Mouse (Mus musculus): Measurements from ENCODE around the gene Txndc17.

Gene Txndc17

DNA sequence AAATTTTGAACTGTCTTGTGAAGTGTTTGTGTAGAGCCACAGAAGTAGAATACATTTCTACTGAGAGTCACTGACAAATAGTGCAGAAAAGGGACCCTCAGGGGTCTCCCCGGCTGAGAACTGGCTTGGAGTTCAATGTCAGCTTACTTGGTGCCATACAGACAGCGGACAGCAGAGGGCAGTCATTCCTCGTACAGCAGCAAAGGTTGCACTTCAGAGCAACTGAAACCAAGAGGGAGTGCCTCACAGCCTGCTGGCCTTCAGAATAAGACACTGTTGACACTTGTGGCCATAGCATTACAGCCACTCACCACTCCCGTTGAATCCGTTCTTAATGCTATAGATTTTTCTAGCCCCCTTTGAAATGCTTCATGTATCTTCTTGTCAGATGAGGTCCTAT is 17.5 kb downstream of the Txndc17 start:
- peak; percentile 88 for DNase-seq

DNA sequence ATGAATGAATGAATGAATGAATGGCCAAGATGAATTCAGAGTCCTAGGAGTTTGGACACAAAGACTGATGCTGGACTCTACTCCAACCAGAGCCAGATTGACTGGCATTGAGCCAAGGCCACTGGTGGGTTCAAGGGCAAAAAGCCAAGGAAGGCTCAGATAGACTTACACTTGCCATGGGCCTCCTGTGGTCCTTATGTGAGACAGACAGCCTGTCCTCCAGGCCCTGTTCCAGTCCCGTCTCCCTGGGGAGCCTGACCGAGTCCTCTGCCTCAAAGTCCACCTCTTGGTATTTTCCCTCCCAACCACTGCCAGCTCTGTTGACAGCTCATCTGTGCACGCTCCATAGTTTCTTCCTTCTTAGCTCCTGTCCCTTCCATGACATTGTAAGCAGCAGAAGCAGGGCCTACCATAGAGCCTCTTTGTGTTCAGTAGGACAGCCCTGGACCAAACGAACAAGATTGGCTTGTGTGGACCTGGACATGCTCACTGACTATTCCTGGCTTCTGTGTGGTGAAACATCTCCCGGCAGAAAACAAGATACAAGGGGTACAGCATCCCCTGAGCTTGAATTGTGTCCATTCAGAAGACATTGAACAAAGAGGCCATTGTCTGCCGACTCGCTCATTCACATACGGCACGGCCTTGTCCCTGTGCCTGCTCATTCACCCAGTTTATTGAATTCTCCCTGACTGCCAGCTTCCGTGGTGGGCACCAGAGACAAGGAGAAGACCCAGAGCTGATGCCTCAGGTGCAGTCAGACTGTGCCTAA is 18.9 kb downstream of the Txndc17 start:
- no peak for DNase-seq

GRCm38 (mm10) chr11:72226901-72227300 is 19.6 kb downstream of the Txndc17 start:
- DNase-seq = no peak

DNA sequence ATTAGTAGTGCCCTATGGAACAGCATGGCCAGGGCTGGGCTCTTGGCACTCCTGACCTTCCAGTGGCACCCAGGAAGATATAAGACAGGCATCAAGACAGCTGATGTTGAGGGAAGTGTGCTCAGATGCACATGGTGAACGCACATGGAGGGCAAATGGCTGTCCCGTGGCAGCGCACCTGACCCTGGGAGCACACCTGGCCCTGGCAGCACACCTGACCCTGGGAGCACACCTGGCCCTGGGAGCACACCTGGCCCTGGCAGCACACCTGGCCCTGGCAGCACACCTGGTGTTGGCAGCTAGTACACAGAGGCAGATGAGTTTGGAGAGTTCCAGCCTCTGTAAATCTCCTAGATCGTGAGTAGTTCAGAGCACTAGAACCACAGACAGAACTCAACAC is 21.2 kb downstream of the Txndc17 start:
- no peak for DNase-seq

DNA sequence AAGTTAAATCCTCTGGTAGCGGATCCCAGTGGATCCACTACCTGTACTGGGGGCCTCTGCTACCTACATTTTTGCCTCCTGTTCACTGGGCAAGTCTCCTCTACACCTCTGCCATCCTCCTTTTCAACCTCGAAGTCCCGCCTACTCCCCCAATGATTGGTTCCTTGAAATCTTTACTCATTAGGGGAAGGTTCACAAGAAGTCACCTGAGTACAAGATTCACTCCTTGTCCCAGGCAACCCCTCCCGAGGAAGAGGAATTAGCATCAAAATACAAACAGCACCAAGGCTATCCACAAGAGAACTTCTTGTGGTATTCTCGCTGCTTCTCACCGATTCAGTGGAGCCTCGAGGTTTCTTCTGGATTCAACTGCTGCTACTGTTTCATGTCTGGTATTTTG is 24.7 kb downstream of the Txndc17 start:
- no peak for DNase-seq

- DNase-seq = no peak
These were observed 25.6 kb downstream of the Txndc17 start for GRCm38 (mm10) chr11:72232991-72233390.

- DNase-seq = no peak
These were observed 26.7 kb downstream of the Txndc17 start for GRCm38 (mm10) chr11:72234013-72234412.

GRCm38 (mm10) chr11:72240062-72240860 is 32.9 kb downstream of the Txndc17 start:
- no peak for DNase-seq

DNA sequence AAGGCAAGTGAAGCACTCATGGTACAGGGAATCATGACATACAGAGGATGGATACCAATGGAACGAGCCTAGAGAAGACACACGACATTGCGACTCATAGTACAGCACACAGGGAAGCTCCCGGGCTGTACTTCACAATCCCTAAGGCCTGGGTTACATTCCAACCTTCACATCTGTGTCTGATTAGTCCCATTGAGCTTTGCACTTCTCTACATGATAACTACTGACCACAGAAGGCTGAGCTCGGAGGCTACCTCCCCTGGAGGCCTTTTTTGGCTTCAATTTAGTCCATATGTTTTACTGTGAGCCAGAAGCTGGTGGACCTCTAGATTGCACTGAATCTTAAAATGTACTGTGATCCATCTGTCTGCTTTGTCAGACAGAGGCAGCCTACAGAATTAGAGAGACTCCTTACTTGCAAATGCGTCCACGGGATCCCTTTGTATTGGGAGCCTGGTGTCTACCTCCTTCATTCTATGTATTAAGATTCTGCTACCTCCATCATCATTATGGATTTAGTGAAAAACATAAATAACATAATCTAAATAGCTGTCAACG is 37.9 kb downstream of the Txndc17 start:
- DNase-seq = no peak

GRCm38 (mm10) chr11:72255629-72256028 is 48.3 kb downstream of the Txndc17 start:
- no peak for DNase-seq

- no peak for DNase-seq
These were observed 49.1 kb downstream of the Txndc17 start for GRCm38 (mm10) chr11:72256441-72256840.
